Mouse (Mus musculus): ENCODE measurements at regions not wholly inside any gene's neighbourhood (a gene's known extent, or its start where the extent isn't known, plus 50 kb on each side); places are given as distances from the start of the nearest gene placed in this dataset.

DNA sequence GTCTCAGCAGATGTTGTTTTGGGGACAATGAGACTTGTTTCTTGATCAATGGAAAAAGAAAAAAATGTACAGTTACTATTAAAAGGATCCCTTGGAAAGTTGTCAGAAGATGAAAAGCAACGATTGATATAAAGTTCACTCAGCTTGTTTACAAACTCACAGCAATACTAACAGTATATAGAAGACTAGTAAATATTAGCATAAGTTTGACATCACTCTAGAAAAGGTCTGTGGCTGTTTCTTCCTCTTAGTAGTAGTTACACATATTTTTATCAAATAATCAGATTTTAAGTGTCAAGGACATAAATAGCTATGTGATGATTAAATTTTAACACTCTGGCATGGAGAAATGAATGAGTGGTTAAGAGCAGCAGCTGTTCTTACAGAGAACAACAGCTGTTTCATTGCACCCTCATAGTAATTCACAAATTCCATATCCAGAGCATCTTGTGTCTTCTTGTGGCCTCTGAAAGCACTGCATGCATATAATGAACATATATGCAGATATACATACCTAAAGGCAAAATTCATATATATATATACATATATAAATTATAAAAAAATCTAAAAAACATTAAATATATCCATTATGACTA is 179.1 kb upstream of the Pcdh10 start:
- no peaks in the 10 kb centered on the region for H3K4me1 ChIP-seq (ENCODE audit: control insufficient read depth, insufficient read depth, low read length)
- H3K4me2 ChIP-seq (ENCODE audit: low read depth, low read length) = no peak overlapping the region
- no peak overlapping the region for H3K4me3 ChIP-seq (ENCODE audit: low read depth, low read length)
- DNase-seq (ENCODE audit: low spot score) = no peak
- 90% methylated on average over 1 of the region's 1 CpGs for WGBS
- no peaks in the 10 kb centered on the region for H3K36me3 ChIP-seq (replicated peaks; ENCODE audit: control insufficient read depth, insufficient read depth, low read depth, low read length)
- H3K9ac ChIP-seq (replicated peaks; ENCODE audit: low read length) = no peak overlapping the region
- no peaks in the 10 kb centered on the region for H3K27me3 ChIP-seq (ENCODE audit: control insufficient read depth, insufficient read depth, low read length)
- H3K9me3 ChIP-seq (replicated peaks; ENCODE audit: control insufficient read depth, low read length) = no peaks in the 10 kb centered on the region
- ATAC-seq (replicated peaks; ENCODE audit: insufficient number of reproducible peaks, low FRiP score, low TSS enrichment, low read depth) = no peak
- no peak overlapping the region for H3K27ac ChIP-seq (replicated peaks; ENCODE audit: low read depth, low read length)

DNA sequence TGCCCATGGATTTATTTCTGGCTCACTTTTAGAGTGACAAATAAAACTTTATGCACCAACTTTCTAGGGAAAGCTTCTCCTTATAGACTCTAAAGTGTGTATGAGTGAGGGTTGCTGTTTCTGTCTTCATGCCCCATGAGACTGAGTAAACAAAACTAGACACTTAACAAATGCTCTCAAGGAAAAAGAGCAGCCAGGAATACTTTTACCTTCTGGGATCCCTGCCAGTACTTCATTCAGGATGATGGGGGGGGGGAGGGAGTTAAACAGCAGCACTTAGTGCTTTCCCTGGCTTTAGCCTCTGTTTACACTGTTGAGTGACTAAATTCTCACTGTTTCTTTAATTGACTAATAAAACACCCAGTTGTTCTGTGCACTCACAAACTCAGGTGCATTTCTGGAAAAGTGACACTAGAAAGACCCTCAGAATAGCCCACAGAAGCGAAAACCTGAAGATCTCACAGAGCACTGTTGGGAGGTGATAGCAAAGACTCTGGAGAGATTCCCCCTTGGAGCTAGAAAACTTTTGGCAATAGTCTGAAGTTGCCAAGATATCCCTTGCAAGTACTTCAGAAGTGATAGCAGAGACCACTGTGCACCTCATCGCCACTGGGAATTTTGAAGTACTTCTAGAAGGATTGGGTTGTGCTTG is 173.7 kb upstream of the Pcdh10 start:
- H3K9me3 ChIP-seq (replicated peaks; ENCODE audit: control insufficient read depth, low read length) = no peaks in the 10 kb centered on the region
- DNase-seq (ENCODE audit: low spot score) (no peak), ATAC-seq (replicated peaks; ENCODE audit: insufficient number of reproducible peaks, low FRiP score, low TSS enrichment, low read depth) (no peak)
- no peak overlapping the region for H3K9ac ChIP-seq (replicated peaks; ENCODE audit: low read length)
- H3K27me3 ChIP-seq (ENCODE audit: control insufficient read depth, insufficient read depth, low read length) = no peaks in the 10 kb centered on the region
- H3K4me3 ChIP-seq (ENCODE audit: low read depth, low read length) = no peak overlapping the region
- H3K4me2 ChIP-seq (ENCODE audit: low read depth, low read length) = no peak overlapping the region
- no peaks in the 10 kb centered on the region for H3K4me1 ChIP-seq (ENCODE audit: control insufficient read depth, insufficient read depth, low read length)
- 96% methylated on average over 2 of the region's 2 CpGs for WGBS
- H3K36me3 ChIP-seq (replicated peaks; ENCODE audit: control insufficient read depth, insufficient read depth, low read depth, low read length) = no peaks in the 10 kb centered on the region
- no peak overlapping the region for H3K27ac ChIP-seq (replicated peaks; ENCODE audit: low read depth, low read length)

DNA sequence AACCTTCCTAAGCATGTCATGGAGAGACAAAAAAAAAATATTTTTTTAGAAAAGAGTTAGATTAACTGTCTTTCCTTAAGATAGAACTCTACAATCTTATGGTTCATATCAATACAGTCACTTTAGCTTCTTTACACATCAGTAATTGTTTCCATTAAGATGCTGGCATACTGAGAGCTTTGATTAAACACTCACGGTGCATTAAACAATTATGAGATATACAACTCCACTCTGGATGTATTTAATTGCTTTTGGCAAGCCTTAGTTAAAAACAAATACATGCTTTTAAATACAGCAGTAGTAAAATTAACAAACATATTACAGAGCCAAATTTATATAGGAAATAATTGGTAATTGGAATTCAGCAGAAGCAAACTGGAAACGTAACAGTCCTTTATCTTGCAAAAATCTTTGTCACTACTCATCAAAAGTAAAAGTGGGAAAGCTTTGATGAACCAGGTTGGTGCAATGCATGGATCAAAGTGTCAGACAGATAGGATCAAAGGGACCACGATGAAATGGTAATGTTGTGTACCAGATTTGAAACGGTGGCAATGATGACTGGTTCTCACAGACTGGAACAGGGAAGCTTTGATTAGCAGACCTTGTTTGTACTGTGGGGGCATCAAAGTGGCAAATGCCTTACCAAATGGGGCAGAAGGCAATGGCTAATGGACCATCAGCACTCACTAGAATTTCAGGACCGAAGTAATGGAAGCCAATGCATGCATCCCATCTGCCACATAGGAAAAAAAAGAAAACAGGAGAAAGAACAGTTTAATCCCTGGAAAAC is 146.4 kb upstream of the Pcdh10 start:
- no peak overlapping the region for H3K4me2 ChIP-seq (ENCODE audit: low read depth, low read length)
- H3K9me3 ChIP-seq (replicated peaks; ENCODE audit: control insufficient read depth, low read length) = no peaks in the 10 kb centered on the region
- WGBS = 75% methylated on average over 5 of the region's 5 CpGs
- no peak overlapping the region for H3K9ac ChIP-seq (replicated peaks; ENCODE audit: low read length)
- no peak for DNase-seq (ENCODE audit: low spot score)
- ATAC-seq (replicated peaks; ENCODE audit: insufficient number of reproducible peaks, low FRiP score, low TSS enrichment, low read depth) = no peak
- H3K27ac ChIP-seq (replicated peaks; ENCODE audit: low read depth, low read length) = no peak overlapping the region
- H3K36me3 ChIP-seq (replicated peaks; ENCODE audit: control insufficient read depth, insufficient read depth, low read depth, low read length) = no peaks in the 10 kb centered on the region
- H3K27me3 ChIP-seq (ENCODE audit: control insufficient read depth, insufficient read depth, low read length) = no peaks in the 10 kb centered on the region
- H3K4me3 ChIP-seq (ENCODE audit: low read depth, low read length) = no peak overlapping the region
- H3K4me1 ChIP-seq (ENCODE audit: control insufficient read depth, insufficient read depth, low read length) = no peaks in the 10 kb centered on the region

DNA sequence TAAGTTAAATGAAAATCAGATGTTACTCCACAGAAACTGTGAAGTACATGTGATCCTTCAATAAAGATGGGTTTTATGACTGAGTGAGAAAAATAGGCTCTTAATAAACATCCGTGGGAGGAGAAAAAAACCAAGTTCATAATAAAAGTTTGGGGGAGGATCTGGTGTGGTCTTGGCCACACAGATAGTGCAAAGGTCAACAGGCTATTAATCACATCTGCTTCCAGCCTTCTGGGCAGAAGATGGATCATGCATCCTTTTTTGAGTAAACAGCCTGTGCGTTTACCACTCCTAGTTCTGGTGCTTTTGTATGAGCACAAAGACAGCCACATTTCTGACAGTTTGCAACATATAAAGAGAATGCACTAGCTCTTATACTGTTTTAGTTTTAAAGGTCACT is 139.7 kb upstream of the Pcdh10 start:
- ATAC-seq (replicated peaks; ENCODE audit: insufficient number of reproducible peaks, low FRiP score, low TSS enrichment, low read depth) (no peak), DNase-seq (ENCODE audit: low spot score) (no peak)
- Histone ChIP-seq H3K9ac (replicated peaks; ENCODE audit: low read length) (no peak overlapping the region), H3K27me3 (ENCODE audit: control insufficient read depth, insufficient read depth, low read length) (no peaks in the 10 kb centered on the region), H3K4me1 (ENCODE audit: control insufficient read depth, insufficient read depth, low read length) (no peaks in the 10 kb centered on the region), H3K27ac (replicated peaks; ENCODE audit: low read depth, low read length) (no peak overlapping the region), H3K9me3 (replicated peaks; ENCODE audit: control insufficient read depth, low read length) (no peaks in the 10 kb centered on the region), H3K4me2 (ENCODE audit: low read depth, low read length) (no peak overlapping the region), H3K4me3 (ENCODE audit: low read depth, low read length) (no peak overlapping the region), H3K36me3 (replicated peaks; ENCODE audit: control insufficient read depth, insufficient read depth, low read depth, low read length) (no peaks in the 10 kb centered on the region)
- 65% methylated on average over 2 of the region's 2 CpGs for WGBS

DNA sequence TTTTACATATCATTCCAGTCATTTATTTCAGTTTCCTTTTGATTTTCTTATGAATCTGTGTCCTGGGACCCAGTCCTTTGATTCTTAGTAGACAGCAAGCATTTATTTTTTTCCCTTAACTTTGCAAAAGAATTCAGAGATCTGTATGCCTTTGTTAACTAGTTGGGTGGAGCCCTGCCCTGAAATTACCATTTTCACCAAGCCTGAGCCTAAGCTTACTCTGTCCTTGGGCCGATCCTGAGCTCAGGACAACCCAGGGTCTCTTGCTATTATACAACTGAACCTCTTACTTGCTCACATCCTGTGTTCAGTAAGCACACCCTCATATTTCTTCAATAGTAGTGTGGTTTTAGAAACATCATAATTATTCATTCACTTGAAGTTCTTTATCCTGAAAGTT is 132.7 kb upstream of the Pcdh10 start:
- DNase-seq (ENCODE audit: low spot score) = no peak
- Histone ChIP-seq H3K4me1 (ENCODE audit: control insufficient read depth, insufficient read depth, low read length) (no peaks in the 10 kb centered on the region), H3K9ac (replicated peaks; ENCODE audit: low read length) (no peak overlapping the region), H3K27me3 (ENCODE audit: control insufficient read depth, insufficient read depth, low read length) (no peaks in the 10 kb centered on the region), H3K4me3 (ENCODE audit: low read depth, low read length) (no peak overlapping the region), H3K36me3 (replicated peaks; ENCODE audit: control insufficient read depth, insufficient read depth, low read depth, low read length) (no peaks in the 10 kb centered on the region), H3K27ac (replicated peaks; ENCODE audit: low read depth, low read length) (no peak overlapping the region), H3K9me3 (replicated peaks; ENCODE audit: control insufficient read depth, low read length) (no peaks in the 10 kb centered on the region), H3K4me2 (ENCODE audit: low read depth, low read length) (no peak overlapping the region)
- no peak for ATAC-seq (replicated peaks; ENCODE audit: insufficient number of reproducible peaks, low FRiP score, low TSS enrichment, low read depth)
- WGBS = 83% methylated on average over 1 of the region's 1 CpGs

DNA sequence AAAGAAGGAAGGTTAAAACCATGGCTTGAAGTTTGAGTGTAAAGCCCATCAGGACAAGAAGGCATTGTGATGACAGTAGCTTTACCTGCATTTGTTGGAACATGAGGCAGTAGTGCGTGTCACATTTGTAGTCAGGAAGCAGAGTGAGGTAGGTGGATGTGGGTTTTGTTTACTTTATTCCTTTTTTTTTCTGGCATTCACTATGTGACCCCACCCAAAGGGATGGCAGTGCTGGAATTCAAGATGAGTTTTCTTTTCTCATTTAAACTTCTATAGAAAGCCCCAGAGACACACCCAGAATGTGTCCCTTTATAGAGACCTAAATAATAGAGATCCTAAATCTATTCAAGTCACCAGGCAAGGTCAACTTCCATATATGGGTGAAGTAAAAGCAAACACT is 131.6 kb upstream of the Pcdh10 start:
- 81% methylated on average over 1 of the region's 1 CpGs for WGBS
- H3K27ac ChIP-seq (replicated peaks; ENCODE audit: low read depth, low read length) = no peak overlapping the region
- no peaks in the 10 kb centered on the region for H3K27me3 ChIP-seq (ENCODE audit: control insufficient read depth, insufficient read depth, low read length)
- no peaks in the 10 kb centered on the region for H3K36me3 ChIP-seq (replicated peaks; ENCODE audit: control insufficient read depth, insufficient read depth, low read depth, low read length)
- no peak overlapping the region for H3K4me3 ChIP-seq (ENCODE audit: low read depth, low read length)
- H3K9me3 ChIP-seq (replicated peaks; ENCODE audit: control insufficient read depth, low read length) = no peaks in the 10 kb centered on the region
- ATAC-seq (replicated peaks; ENCODE audit: insufficient number of reproducible peaks, low FRiP score, low TSS enrichment, low read depth) (no peak), DNase-seq (ENCODE audit: low spot score) (no peak)
- H3K9ac ChIP-seq (replicated peaks; ENCODE audit: low read length) = no peak overlapping the region
- H3K4me2 ChIP-seq (ENCODE audit: low read depth, low read length) = no peak overlapping the region
- no peaks in the 10 kb centered on the region for H3K4me1 ChIP-seq (ENCODE audit: control insufficient read depth, insufficient read depth, low read length)

DNA sequence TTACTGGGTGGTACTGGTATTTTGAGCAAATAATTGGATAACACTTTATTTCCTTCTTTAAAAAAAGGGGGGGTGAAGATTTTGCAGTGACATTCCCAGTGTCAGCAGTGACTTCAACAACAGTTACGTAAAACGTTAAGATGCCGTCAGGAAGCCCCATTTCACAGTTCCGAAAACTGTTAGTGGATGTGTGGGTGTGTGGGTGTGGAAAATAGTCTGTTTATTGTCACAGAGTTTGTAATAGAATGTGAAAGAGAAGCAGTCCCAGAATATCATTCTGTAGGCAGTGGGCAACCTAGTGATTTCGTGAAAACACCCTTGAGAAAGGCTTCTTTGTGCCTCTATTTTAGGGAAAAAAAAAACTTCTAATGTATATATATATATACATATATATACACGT is 101.4 kb upstream of the Pcdh10 start:
- H3K4me1 ChIP-seq (ENCODE audit: control insufficient read depth, insufficient read depth, low read length) = no peaks in the 10 kb centered on the region
- 88% methylated on average over 6 of the region's 6 CpGs for WGBS

DNA sequence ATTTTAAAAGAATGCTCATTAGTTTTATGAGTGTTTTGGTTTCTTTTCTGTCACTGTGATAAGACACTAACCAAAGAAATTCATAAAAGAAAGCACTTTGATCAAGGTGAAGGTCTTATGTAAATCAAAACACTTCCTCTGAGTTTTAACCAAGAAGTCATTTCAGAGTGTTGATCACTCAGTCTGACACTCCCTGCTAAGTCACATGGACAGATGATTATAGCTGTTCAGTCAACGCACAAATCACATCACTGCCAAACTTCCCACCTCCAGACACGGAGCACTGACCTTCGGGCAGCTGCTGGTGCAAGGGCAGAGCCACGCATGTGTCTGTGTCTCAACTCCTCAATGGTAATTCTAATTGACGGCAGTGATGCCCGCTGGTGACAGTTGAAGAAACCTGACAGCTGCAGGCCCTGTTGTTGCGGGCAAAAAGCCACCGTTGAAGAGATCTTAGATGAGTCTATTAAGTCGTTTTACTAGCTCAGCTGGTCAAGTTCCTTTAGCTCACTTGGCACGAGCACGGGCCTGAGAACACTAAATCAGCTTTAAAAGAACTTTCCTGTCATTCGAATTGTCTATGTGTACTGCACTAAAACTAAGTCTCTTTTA is 80.8 kb upstream of the Pcdh10 start:
- no peaks in the 10 kb centered on the region for H3K4me1 ChIP-seq (ENCODE audit: control insufficient read depth, insufficient read depth, low read length)
- H3K9ac ChIP-seq (replicated peaks; ENCODE audit: low read length) = no peak overlapping the region
- 78% methylated on average over 12 of the region's 12 CpGs for WGBS
- H3K36me3 ChIP-seq (replicated peaks; ENCODE audit: control insufficient read depth, insufficient read depth, low read depth, low read length) = no peaks in the 10 kb centered on the region
- H3K4me3 ChIP-seq (ENCODE audit: low read depth, low read length) = no peak overlapping the region
- DNase-seq (ENCODE audit: low spot score) (no peak), ATAC-seq (replicated peaks; ENCODE audit: insufficient number of reproducible peaks, low FRiP score, low TSS enrichment, low read depth) (no peak)
- no peak overlapping the region for H3K27ac ChIP-seq (replicated peaks; ENCODE audit: low read depth, low read length)
- no peak overlapping the region for H3K4me2 ChIP-seq (ENCODE audit: low read depth, low read length)
- H3K9me3 ChIP-seq (replicated peaks; ENCODE audit: control insufficient read depth, low read length) = no peaks in the 10 kb centered on the region
- no peaks in the 10 kb centered on the region for H3K27me3 ChIP-seq (ENCODE audit: control insufficient read depth, insufficient read depth, low read length)

More for the DNA sequence above, 101.4 kb upstream of the Pcdh10 start:
- Histone ChIP-seq H3K4me3 (ENCODE audit: low read depth, low read length) (no peak overlapping the region), H3K9ac (replicated peaks; ENCODE audit: low read length) (no peak overlapping the region), H3K9me3 (replicated peaks; ENCODE audit: control insufficient read depth, low read length) (no peaks in the 10 kb centered on the region), H3K4me2 (ENCODE audit: low read depth, low read length) (no peak overlapping the region), H3K27me3 (ENCODE audit: control insufficient read depth, insufficient read depth, low read length) (no peaks in the 10 kb centered on the region), H3K27ac (replicated peaks; ENCODE audit: low read depth, low read length) (no peak overlapping the region), H3K36me3 (replicated peaks; ENCODE audit: control insufficient read depth, insufficient read depth, low read depth, low read length) (no peaks in the 10 kb centered on the region)
- no peak for DNase-seq (ENCODE audit: low spot score)
- no peak for ATAC-seq (replicated peaks; ENCODE audit: insufficient number of reproducible peaks, low FRiP score, low TSS enrichment, low read depth)
